Mouse (Mus musculus): ENCODE measurements around the gene Ncoa3.

DNA sequence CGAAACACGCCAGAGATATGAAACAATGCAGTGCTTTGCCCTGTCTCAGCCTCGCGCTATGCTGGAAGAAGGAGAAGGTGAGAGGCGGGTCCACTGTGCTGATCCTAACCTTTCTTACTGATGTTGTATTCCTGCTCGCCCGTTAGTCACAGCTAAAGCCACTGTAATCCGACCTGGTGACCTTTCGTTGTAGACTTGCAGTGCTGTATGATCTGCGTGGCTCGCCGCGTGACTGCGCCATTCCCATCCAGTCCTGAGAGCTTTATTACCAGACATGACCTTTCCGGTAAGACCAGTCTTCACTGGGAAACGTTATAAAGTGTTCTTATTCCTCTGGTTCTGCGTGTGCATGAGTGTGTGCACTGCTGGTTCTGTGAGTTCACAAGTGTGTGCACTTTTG lies 59.0 kb downstream of the Ncoa3 start:
- TF ChIP-seq CTCF (IDR thresholded peaks at IDR 0.05; ENCODE audit: low read depth) (no peak), EP300 (IDR thresholded peaks at IDR 0.05; ENCODE audit: low read depth) (no peak)
